Mouse (Mus musculus) splenic B cell, adult 2 months (primary cell): Measurements from ENCODE around the gene Adcy1.

Experiments
- DNase-seq: peaks from one replicate; pipeline ENCODE4 v3.0.0-alpha.2; 2011; ENCODE audit warnings: low read depth, low spot score
- H3K27me3 ChIP-seq: 2 replicates; pipeline ENCODE4 v1.6.1; 2012; ENCODE audit warnings: mild to moderate bottlenecking, low read length, moderate library complexity, mixed read lengths; ENCODE audit not compliant: control insufficient read depth, poor library complexity, insufficient read depth, severe bottlenecking
- H3K36me3 ChIP-seq: 2 replicates; pipeline ENCODE4 v1.6.1; 2012; ENCODE audit warnings: mild to moderate bottlenecking, low read length, moderate library complexity, mixed read lengths; ENCODE audit not compliant: control insufficient read depth, poor library complexity, insufficient read depth, severe bottlenecking

The Adcy1 gene

DNA sequence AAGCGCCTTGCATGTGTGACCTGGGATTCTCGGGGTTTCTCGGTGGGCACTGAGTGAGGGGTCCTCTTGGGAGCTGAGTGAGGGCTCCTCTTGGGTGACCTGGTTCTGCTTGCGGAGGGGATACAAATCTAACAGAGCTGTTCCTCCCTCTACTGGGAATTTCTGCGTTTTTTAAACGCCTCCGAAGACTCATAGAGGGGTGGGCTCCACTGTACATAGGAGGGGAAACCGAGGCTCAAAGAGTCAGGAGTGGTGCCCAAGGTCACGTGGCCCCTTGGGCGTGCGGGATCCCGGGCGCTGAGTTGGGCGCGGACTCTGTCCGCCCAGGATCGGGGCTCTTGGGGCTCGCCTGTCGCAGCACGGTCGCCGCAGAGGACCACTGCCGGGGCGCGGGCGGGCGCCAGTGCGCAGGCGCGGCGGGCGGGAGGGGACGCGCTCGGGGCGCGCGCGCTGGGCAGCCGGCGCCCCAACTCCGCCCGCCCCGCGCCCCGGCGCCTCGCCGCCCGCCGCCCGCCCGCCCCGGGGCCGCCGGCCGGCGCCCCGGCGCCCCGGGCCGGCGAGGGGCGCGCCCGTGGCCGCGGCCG is at the start of gene Adcy1:
Gene Adcy1 (plus strand): TSS at position 489 of the 584 bp plus-strand sequence.
- no peak for DNase-seq
- Histone ChIP-seq H3K27me3 (no peaks in the 10 kb centered on the region), H3K36me3 (no peaks in the 10 kb centered on the region)

DNA sequence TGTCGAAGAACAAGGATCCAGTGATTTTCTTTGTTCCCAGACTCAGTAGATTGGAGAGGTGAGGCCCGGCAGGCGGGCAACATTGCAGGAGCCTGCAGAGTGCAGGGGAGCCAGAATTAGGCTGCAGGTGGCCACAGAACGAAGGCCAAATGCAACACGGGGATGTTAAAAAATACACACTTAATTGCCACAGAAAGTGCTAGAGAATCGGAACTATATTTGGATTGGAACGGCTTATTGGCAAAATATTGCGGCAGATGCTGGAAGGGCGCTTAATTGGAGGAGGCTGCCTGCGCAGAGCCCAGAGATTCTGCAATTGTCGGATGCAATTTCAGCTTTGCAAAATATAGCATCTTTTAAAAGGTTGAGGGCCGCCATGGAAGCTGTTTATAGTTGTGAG is 46.4 kb upstream of the Adcy1 start:
- Histone ChIP-seq H3K36me3 (no peaks in the 10 kb centered on the region), H3K27me3 (no peaks in the 10 kb centered on the region)
- no peak for DNase-seq

DNA sequence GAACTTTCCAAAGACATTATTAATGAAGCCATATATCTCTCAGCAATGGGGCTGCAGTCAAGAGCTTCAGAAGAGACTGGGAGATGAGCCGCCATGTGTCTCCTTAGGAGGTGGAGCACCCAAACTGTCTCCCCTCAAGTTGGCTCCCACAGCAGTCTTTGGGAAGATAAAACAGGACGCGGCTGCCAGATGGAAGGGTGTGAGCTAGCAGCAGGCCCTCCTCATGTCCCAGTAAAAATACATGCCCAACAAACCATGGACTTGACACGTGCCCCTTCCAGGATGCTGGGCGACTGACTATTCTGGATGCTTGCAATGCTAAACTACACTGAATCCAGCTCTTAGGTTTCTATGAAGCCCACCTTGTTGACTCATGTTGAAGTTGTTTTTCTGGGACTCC is 45.2 kb upstream of the Adcy1 start:
- no peaks in the 10 kb centered on the region for H3K27me3 ChIP-seq
- no peak for DNase-seq
- H3K36me3 ChIP-seq = no peaks in the 10 kb centered on the region

DNA sequence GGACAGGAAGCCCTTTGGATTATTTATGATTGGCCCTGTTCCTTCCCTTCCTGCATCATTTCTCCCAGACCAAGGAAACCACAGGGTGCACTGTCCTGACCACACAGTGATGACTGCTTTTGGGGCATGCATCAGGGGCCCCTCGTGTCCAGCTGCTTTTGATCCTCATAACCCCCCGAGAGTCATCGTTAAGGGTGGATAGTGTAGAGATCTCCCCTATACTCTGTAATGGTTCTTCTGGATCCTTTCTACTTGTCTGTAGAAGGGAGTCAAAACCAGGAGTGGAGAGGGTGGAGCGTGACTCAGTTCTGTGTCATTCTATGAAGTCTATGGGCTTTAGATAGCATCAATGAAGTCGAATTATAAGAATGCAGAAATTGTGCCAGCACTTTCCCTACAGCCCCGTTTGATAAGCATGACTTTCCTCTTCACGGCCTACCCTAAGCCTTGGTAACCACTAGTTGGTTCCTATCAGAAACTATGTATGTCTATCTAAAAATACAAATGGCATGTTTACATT is 44.2 kb upstream of the Adcy1 start:
- Histone ChIP-seq H3K27me3 (no peaks in the 10 kb centered on the region), H3K36me3 (no peaks in the 10 kb centered on the region)
- DNase-seq = no peak

DNA sequence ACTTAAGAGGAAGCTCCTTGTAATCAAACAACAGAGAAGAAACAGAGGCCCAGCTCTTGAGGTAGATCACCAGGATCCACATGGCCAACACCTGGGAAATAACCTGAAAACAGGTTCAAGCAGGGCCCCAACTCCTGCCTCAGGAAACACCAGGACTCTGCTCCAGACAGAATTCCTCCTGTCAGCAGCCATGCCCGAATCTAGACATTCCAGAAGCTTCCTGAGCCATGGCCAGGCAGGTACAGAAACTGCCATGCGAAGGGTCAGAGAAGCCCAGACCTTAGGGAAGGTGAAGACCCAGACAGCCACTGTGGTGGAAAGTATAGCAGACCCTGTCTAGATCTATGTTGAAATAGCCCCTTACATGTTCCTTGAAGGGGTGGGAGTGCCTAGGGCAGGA is 30.2 kb upstream of the Adcy1 start:
- no peaks in the 10 kb centered on the region for H3K27me3 ChIP-seq
- no peak for DNase-seq
- H3K36me3 ChIP-seq = no peaks in the 10 kb centered on the region

DNA sequence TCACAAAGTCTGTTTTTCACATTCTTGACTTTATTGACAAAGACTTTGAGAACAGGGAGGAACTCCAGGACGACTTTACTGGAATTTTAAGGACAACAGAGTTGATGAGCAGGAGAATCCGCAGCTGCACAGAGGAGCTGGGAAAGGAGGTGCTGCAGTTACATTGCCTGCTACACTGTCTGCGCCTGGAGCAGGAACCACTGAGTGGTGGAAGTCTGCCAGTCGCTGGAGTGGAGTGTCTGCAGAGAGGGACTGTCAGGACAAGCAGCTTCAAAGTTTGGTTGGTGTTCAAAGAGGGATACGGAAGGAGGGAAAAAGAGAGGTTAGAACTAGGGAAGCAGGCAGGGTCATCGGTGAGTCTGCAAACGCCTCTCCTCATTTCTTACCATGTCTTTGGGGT is 23.6 kb upstream of the Adcy1 start:
- Histone ChIP-seq H3K27me3 (no peaks in the 10 kb centered on the region), H3K36me3 (no peaks in the 10 kb centered on the region)
- no peak for DNase-seq

DNA sequence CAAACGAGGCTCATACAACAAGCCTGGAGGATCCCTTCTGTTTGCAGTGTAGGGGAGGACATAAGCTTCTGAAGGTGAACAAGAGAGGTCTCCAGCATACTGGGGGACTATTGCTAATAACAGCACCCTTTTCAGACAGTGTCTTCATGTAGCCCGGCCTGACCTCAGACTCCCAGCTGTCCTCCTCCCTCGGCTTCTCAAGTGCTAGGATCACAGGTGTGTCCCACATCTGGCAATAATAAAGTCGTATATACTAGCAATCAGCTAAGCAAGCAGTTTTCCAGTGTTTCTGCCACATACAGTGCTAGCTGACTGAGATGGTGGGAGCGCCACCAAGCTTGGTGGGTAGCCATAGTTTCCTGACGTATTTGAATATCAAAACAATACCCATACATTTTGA is 22.5 kb upstream of the Adcy1 start:
- no peak for DNase-seq
- no peaks in the 10 kb centered on the region for H3K27me3 ChIP-seq
- no peaks in the 10 kb centered on the region for H3K36me3 ChIP-seq

DNA sequence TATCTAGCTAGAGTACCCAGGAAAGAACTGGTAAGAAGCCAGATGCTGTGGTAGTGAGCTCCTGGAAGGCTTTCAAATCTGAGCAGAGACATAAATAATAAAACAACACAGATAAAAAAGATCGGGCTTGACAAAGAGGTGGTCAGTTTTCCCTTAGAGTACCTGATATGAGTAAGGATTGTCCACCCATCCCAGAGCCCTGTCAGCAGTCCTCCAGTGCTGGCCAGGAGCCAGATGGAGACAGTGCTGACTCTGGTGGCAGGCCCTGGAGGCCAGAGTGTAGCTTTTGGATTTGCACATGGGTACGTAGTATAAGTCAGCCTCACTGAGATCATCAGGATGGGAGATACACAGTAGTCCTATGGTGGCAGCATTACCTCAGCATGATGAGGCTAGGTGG is 16.1 kb upstream of the Adcy1 start:
- DNase-seq = no peak
- Histone ChIP-seq H3K27me3 (no peaks in the 10 kb centered on the region), H3K36me3 (no peaks in the 10 kb centered on the region)

DNA sequence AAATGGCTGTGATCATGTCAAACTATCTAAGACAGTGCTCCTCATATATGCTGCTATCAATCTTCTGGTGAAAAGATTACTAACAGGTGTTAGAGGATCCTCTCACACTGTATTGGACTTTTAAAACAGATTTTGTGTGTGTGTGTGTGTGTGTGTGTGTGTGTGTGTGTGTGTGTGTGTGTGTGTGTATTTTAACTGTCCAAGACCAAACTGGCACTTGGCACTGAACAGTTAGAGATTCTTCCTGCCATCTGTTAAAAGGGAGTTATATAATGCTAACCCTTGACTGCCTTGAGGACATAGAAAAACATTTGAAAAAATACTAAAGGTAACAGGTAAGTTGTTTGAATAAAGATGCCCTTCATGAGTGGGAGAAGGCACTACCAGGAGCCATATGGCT is 15.7 kb upstream of the Adcy1 start:
- Histone ChIP-seq H3K27me3 (no peaks in the 10 kb centered on the region), H3K36me3 (no peaks in the 10 kb centered on the region)
- no peak for DNase-seq

DNA sequence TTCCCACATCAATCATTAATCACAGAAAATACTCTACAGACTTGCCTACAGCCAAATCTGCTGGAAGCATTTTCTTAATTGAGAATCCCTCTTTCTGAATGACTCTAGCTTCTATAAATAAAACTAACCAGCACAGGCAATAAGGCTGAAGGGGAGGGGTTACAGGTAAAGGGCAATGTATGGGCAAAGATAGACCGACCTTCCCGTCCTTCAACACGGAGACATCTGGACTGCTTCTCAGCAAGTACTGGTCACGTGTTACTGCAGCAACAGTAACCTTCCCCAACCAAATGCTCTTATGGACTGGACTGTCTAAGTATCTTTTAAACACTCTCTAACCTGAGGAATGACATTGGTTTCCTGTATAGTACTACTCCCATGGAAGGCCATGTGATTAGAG is 9.6 kb upstream of the Adcy1 start:
- DNase-seq = no peak

DNA sequence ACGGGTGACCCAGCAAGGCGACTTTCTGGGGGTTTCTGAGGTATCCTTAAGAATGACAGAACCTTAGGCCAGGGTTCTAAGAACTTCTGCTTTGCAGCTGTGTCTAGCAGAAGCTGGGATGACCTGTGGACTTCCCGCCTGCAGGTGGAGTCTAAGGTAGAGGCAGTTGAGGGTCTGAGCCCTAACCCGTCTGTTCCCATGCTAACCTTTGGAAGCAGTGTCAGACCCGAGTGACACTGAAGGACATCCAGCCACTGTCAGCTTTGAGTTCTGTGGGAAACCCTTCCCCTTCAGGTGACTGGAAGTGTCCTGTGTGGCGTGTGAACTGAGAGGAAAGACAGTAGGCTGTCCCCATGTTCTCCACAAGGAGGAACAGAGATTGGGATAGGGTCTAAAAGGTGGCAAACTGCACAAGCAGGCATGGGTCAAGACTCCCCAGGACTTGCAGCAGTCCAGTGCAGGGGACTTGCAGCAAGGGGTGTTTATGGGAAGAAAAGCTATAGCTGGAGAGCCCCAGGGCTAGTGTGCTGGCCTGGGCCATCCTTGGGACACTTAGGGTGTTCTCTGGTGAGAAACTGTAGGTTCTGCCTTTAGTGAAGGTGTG is 8.5 kb upstream of the Adcy1 start:
- no peaks in the 10 kb centered on the region for H3K27me3 ChIP-seq
- DNase-seq = no peak
- H3K36me3 ChIP-seq = no peaks in the 10 kb centered on the region

More for the DNA sequence above, 9.6 kb upstream of the Adcy1 start:
- Histone ChIP-seq H3K27me3 (no peaks in the 10 kb centered on the region), H3K36me3 (no peaks in the 10 kb centered on the region)

DNA sequence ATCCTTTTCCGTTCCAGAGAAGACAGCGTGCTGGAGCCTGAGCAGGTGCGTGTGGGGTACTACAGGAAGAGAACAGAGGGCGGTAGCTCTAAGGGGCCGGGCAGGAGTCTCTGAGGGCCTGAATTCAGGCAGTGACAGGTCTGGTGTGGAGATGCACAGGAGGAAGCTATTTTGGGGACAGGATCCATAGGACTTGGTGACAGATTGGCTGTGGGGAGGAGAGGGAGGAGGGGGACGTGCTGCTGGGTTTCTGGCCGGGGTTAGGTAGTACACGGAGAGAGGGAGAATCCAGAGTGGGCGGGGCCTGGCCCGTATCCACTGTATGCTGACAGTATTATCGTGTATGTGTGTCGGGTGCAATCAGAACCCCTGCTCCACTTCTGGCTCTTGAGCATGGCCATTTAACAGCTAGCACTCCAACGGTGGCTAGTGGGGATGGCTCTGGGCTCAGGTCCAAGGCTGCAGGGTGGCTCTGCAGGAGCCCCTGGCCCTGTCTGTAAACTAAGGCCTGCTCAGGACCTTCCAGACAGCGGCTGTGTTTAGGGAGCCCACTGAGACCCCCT is 7.8 kb upstream of the Adcy1 start:
- Histone ChIP-seq H3K36me3 (no peaks in the 10 kb centered on the region), H3K27me3 (no peaks in the 10 kb centered on the region)
- DNase-seq = no peak

DNA sequence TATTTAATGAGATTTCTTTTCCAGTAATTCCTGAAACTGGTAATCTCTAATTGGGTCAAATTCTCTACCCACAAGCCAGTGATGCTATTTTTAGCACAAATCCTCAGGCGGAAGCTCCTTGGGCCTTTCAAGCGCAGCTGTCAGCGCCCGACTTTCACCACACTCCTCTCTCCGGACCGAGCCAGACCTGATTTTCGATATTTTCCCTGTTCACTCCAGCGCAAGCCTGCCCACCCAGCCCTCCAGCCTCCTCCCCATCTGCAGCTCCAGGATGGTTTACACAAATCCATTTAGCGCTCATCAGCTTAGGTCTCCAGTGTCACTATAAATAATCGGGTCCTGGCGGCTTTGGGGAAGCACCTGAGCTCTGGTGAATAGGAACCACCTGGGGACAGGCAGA is 7.2 kb upstream of the Adcy1 start:
- DNase-seq = no peak
- H3K36me3 ChIP-seq = no peaks in the 10 kb centered on the region
- H3K27me3 ChIP-seq = no peaks in the 10 kb centered on the region

DNA sequence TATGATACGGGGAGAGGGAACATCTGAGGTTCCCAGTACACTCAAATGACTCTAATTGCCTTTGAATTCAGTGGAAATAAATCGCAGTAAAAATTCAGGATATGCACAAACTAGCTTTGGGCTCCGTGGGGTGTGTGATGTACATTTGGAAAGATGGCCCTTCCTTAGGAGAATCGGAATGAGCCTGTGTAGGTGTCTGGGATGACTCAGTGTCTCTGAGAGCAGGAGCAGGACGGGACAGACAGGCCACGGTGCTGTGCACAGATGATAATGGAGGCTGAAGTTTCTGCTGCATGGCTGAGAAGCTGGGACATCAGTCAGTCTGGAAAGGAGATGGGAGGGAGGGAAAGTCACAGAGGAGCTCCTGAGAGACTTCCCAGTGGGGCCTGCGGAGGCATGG is 5.5 kb upstream of the Adcy1 start:
- DNase-seq = no peak

DNA sequence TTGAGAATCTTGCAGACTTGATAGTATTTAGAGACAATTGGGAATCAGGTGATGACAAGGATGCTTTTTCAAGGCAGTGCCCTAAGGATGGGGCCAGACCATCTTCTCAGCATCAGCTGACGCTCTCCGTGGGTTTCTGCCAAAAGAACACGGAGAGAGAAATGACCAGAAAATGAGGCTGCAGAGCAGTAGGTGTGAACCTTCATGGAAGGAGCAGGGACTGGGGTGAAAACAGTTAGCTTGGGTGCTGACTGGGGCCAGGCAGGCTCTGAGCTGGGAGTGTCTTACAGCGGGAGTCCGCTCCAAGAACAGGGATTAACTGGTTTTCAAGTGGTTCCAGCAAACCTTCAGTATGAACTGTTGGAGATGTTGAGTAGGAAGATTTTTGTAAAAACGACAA is 1.3 kb upstream of the Adcy1 start:
- DNase-seq = no peak
- H3K27me3 ChIP-seq = no peaks in the 10 kb centered on the region
- no peaks in the 10 kb centered on the region for H3K36me3 ChIP-seq

More for the DNA sequence above, 5.5 kb upstream of the Adcy1 start:
- no peaks in the 10 kb centered on the region for H3K36me3 ChIP-seq
- no peaks in the 10 kb centered on the region for H3K27me3 ChIP-seq
